In genomic region chr15:79330521-79330920, GRCm38 (mm10) we compare ENCODE assay signal across 19 mouse cellular contexts. TPM values are rescaled to one million over a fixed set of nuclear protein-coding genes. Genes with fewer than 3 reads are reported as not detected.
DNase-seq lines count a peak whose midpoint lies in the region; ATAC-seq lines count a peak whose summit lies in the region.
"Had no signal": no experiment of that assay in that cellular context is flagged by ENCODE, and none has a peak within 500 bp of the region (broad histone marks: within the 10 kb centered on the region; RNA-seq: fewer than 3 reads in every experiment).

No protein-coding gene starts in this region.

- no peaks in the 10 kb centered on the region for H3K9me3 ChIP-seq in heart, embryonic 11.5 days (replicated peaks; ENCODE audit: control insufficient read depth, low read length)
- H3K9me3 ChIP-seq in lung, embryonic 15.5 days = no peaks in the 10 kb centered on the region
- H3K9me3 ChIP-seq: embryonic facial prominence, embryonic 15.5 days; hindbrain, embryonic 13.5 days; midbrain, embryonic 15.5 days had no signal

- no peaks in the 10 kb centered on the region for H3K36me3 ChIP-seq in heart, embryonic 11.5 days (ENCODE audit: control insufficient read depth, insufficient read depth, low read length)
- H3K36me3 ChIP-seq in lung, embryonic 15.5 days = no peaks in the 10 kb centered on the region
- H3K36me3 ChIP-seq: embryonic facial prominence, embryonic 15.5 days; hindbrain, embryonic 13.5 days; midbrain, embryonic 15.5 days had no signal

- 61% methylated on average over 4 of the region's 4 CpGs for WGBS in heart, embryonic 11.5 days (ENCODE audit: insufficient replicate concordance)
- 30% methylated on average over 4 of the region's 4 CpGs for WGBS in lung, embryonic 15.5 days

- H3K9ac ChIP-seq in heart, embryonic 11.5 days (ENCODE audit: low read depth, low read length) = no peak overlapping the region
- H3K9ac ChIP-seq in lung, embryonic 15.5 days = no peak overlapping the region
- H3K9ac ChIP-seq: embryonic facial prominence, embryonic 15.5 days; hindbrain, embryonic 13.5 days; midbrain, embryonic 15.5 days had no signal

- H3K4me2 ChIP-seq in heart, embryonic 11.5 days = no peak overlapping the region
- no peak overlapping the region for H3K4me2 ChIP-seq in lung, embryonic 15.5 days
- H3K4me2 ChIP-seq: embryonic facial prominence, embryonic 15.5 days; hindbrain, embryonic 13.5 days; midbrain, embryonic 15.5 days had no signal

- H3K27ac ChIP-seq in heart, embryonic 11.5 days (ENCODE audit: low read depth, low read length) = peak overlapping the region; percentile 32; the same call in 1 of the 2 replicates
- peak overlapping the region; percentile 64 for H3K27ac ChIP-seq in lung, embryonic 15.5 days
- H3K27ac ChIP-seq: embryonic facial prominence, embryonic 15.5 days; hindbrain, embryonic 13.5 days; midbrain, embryonic 15.5 days had no signal

- no peak for DNase-seq in heart, postnatal 36 days
- no peak for DNase-seq in lung, adult 18-20 months
- DNase-seq in A20 (ENCODE audit: low read depth, low spot score) (peak; percentile 54), R1 (ENCODE audit: low read depth, low spot score) (peak; percentile 80)
- no peak for DNase-seq in layer of hippocampus, adult 11-12 months (ENCODE audit: low spot score)
- DNase-seq: adrenal gland, postnatal 14 days; cerebellum, postnatal 14 days; gastrocnemius, postnatal 25 days; heart, postnatal 14 days; kidney, adult 9 months; thymus, postnatal 14 days had no signal

- peaks cover 9% of the 10 kb centered on the region; the same call in 1 of the 2 replicates for H3K4me1 ChIP-seq in heart, embryonic 11.5 days (ENCODE audit: control insufficient read depth, insufficient read depth, low read length)
- H3K4me1 ChIP-seq in lung, embryonic 15.5 days = peaks cover 40% of the 10 kb centered on the region

- intact Hi-C loops in heart, postnatal 36 days (cut with DNase I) = no loop called here

- H3K4me3 ChIP-seq in heart, embryonic 11.5 days (ENCODE audit: low read depth, low read length) = no peak overlapping the region
- H3K4me3 ChIP-seq in lung, embryonic 15.5 days = no peak overlapping the region
- H3K4me3 ChIP-seq: embryonic facial prominence, embryonic 15.5 days; hindbrain, embryonic 13.5 days; midbrain, embryonic 15.5 days; myocyte had no signal

- no peak for ATAC-seq in heart, embryonic 11.5 days (replicated peaks; ENCODE audit: insufficient number of reproducible peaks, low FRiP score, low TSS enrichment)
- no peak for ATAC-seq in lung, embryonic 15.5 days (ENCODE audit: borderline replicate concordance, extremely low read depth, low FRiP score, low TSS enrichment)
- no peak for ATAC-seq in granulocyte monocyte progenitor cell, adult 5-6 weeks (replicated peaks; ENCODE audit: poor library complexity, severe bottlenecking)
- ATAC-seq: forebrain, embryonic 16.5 days; midbrain, embryonic 15.5 days had no signal

- no peaks in the 10 kb centered on the region for H3K27me3 ChIP-seq in heart, embryonic 11.5 days (ENCODE audit: control insufficient read depth, insufficient read depth, low read length)
- no peaks in the 10 kb centered on the region for H3K27me3 ChIP-seq in lung, embryonic 15.5 days
- H3K27me3 ChIP-seq: embryonic facial prominence, embryonic 15.5 days; hindbrain, embryonic 13.5 days; midbrain, embryonic 15.5 days had no signal

RNA-seq across cellular contexts. Expression of gene Pla2g6, which starts 2.3 kb away (rescaled TPM):
- 11.6 and 12.9 TPM in 2 replicates for polyA plus RNA-seq in heart, embryonic 11.5 days (2014; fragmentation: Nextera tagmentation; extraction: Ambion mirVana)
- total RNA-seq in heart, postnatal 36 days (2021) = 1 to 10 TPM; 8.1 to 8.7 TPM
- polyA plus RNA-seq in lung, embryonic 15.5 days (2015; fragmentation: Nextera tagmentation; extraction: Ambion mirVana) = 19.1 and 20.2 TPM in 2 replicates
- total RNA-seq in granulocyte monocyte progenitor cell, adult 5-6 weeks (2014; fragmentation: Nextera tagmentation) = 15.3 and 20.4 TPM in 2 replicates
- total RNA-seq in granulocyte monocyte progenitor cell, adult 5-6 weeks (2017) = 9.2 and 13.0 TPM in 2 replicates

RNA-seq across cellular contexts. Expression of gene Maff, which starts 15.9 kb away (rescaled TPM):
- 3.0 and 3.3 TPM in 2 replicates for polyA plus RNA-seq in heart, embryonic 11.5 days (2014; fragmentation: Nextera tagmentation; extraction: Ambion mirVana)
- total RNA-seq in heart, postnatal 36 days (2021) = 10 to 100 TPM in 1 of 2 experiments, 1 to 10 TPM in 1; 9.0 to 10.5 TPM
- polyA plus RNA-seq in lung, embryonic 15.5 days (2015; fragmentation: Nextera tagmentation; extraction: Ambion mirVana) = 4.8 and 5.3 TPM in 2 replicates
- total RNA-seq in granulocyte monocyte progenitor cell, adult 5-6 weeks (2014; fragmentation: Nextera tagmentation) = 0.41 TPM in 1 of 2 replicates, not detected in the other
- 2.8 TPM in 2 replicates for total RNA-seq in granulocyte monocyte progenitor cell, adult 5-6 weeks (2017)

RNA-seq across cellular contexts. Expression of gene Baiap2l2, which starts 45.2 kb away (rescaled TPM):
- polyA plus RNA-seq in heart, embryonic 11.5 days (2014; fragmentation: Nextera tagmentation; extraction: Ambion mirVana) = 11.1 and 14.0 TPM in 2 replicates
- under 1 TPM in 1 of 2 experiments, not detected in 1; 0.50 TPM for total RNA-seq in heart, postnatal 36 days (2021)
- polyA plus RNA-seq in lung, embryonic 15.5 days (2015; fragmentation: Nextera tagmentation; extraction: Ambion mirVana) = 3.1 and 4.4 TPM in 2 replicates
- not detected in 2 replicates for total RNA-seq in granulocyte monocyte progenitor cell, adult 5-6 weeks (2014; fragmentation: Nextera tagmentation)
- total RNA-seq in granulocyte monocyte progenitor cell, adult 5-6 weeks (2017) = not detected in 2 replicates

Comparison
In these comparisons a context has a peak if more than half of its experiments do, and no peak if none do; other contexts are left out.
1. DNase-seq: peak in A20 (single experiment) and R1 (single experiment); none in heart, postnatal 36 days (0 of 2), lung, adult 18-20 months (0 of 2) and layer of hippocampus, adult 11-12 months (single experiment).